Mouse (Mus musculus) myocyte (in vitro differentiated cells): ENCODE measurements around the gene Sppl2b. TPM values are rescaled to one million over a fixed set of nuclear protein-coding genes. Genes with fewer than 3 reads are reported as not detected.

ENCODE experiments used
- H3K27me3 ChIP-seq: one replicate; pipeline ENCODE4 v1.6.1; 2011; ENCODE audit not compliant: control insufficient read depth, insufficient read depth, insufficient read length
- H3K36me3 ChIP-seq: one replicate; pipeline ENCODE4 v1.6.1; 2011; ENCODE audit not compliant: control insufficient read depth, insufficient read depth
- H3K4me2 ChIP-seq: one replicate; pipeline ENCODE4 v1.6.1; 2011; ENCODE audit warnings: low read depth, control low read depth
- H3K4me3 ChIP-seq: one replicate; pipeline ENCODE4 v1.5.1; 2011; ENCODE audit warnings: mild to moderate bottlenecking, control low read depth, moderate library complexity
- H3K79me2 ChIP-seq: one replicate; pipeline ENCODE4 v1.6.1; 2011; ENCODE audit not compliant: control insufficient read depth, insufficient read depth
- H3ac ChIP-seq: one replicate; pipeline ENCODE4 v1.6.1; 2011; ENCODE audit not compliant: control insufficient read depth, insufficient read length
- CEBPB ChIP-seq: IDR thresholded peaks from 2 replicates; pipeline ENCODE4 v1.6.1; 2011; ENCODE audit warnings: mild to moderate bottlenecking, moderate library complexity; ENCODE audit not compliant: poor library complexity, insufficient read depth, severe bottlenecking
- E2F4 ChIP-seq: IDR thresholded peaks from one replicate; pipeline ENCODE4 v1.6.1; 2011; ENCODE audit warnings: mild to moderate bottlenecking, control low read depth, moderate library complexity; ENCODE audit not compliant: insufficient read depth
- MAX ChIP-seq: IDR thresholded peaks from one replicate; pipeline ENCODE4 v1.6.1; 2011; ENCODE audit warnings: low read depth, mild to moderate bottlenecking, control low read depth
- MYOD1 ChIP-seq, 3 experiments: IDR thresholded peaks; one replicate each; pipeline ENCODE4 v1.6.1; 2011; ENCODE audit warnings: control low read depth in 2 of 3, low read depth in 2 of 3, mild to moderate bottlenecking in 2 of 3, moderate library complexity in 1 of 3; ENCODE audit not compliant: insufficient read length in 2 of 3, control insufficient read depth in 1 of 3
- MYOG ChIP-seq, 3 experiments: IDR thresholded peaks; one replicate each; pipeline ENCODE4 v1.6.1; 2011; ENCODE audit warnings: control low read depth in 2 of 3, low read depth in 2 of 3, mild to moderate bottlenecking in 2 of 3; ENCODE audit not compliant: insufficient read length in 2 of 3, control insufficient read depth in 1 of 3, insufficient read depth in 1 of 3
- POLR2A ChIP-seq: IDR thresholded peaks from one replicate; pipeline ENCODE4 v1.6.1; 2011; ENCODE audit warnings: low read depth, mild to moderate bottlenecking, control low read depth, moderate library complexity; ENCODE audit not compliant: insufficient read length
- POLR2AphosphoS2 ChIP-seq: IDR thresholded peaks from one replicate; pipeline ENCODE4 v1.6.1; 2011; ENCODE audit warnings: low read depth, control low read depth; ENCODE audit not compliant: insufficient read length
- REST ChIP-seq: IDR thresholded peaks from one replicate; pipeline ENCODE4 v1.6.1; 2011; ENCODE audit warnings: mild to moderate bottlenecking, control low read depth, moderate library complexity; ENCODE audit not compliant: insufficient read depth, insufficient read length
- SRF ChIP-seq: IDR thresholded peaks from one replicate; pipeline ENCODE4 v1.6.1; 2011; ENCODE audit warnings: low read depth; ENCODE audit not compliant: control insufficient read depth, insufficient read length
- TCF12 ChIP-seq: IDR thresholded peaks from one replicate; pipeline ENCODE4 v1.6.1; 2011; ENCODE audit warnings: mild to moderate bottlenecking, control low read depth; ENCODE audit not compliant: poor library complexity, insufficient read depth, severe bottlenecking
- TCF3 ChIP-seq: IDR thresholded peaks from one replicate; pipeline ENCODE4 v1.6.1; 2011; ENCODE audit warnings: low read depth, control low read depth; ENCODE audit not compliant: insufficient read length
- USF1 ChIP-seq: IDR thresholded peaks from one replicate; pipeline ENCODE4 v1.6.1; 2011; ENCODE audit warnings: low read depth, mild to moderate bottlenecking, control low read depth, moderate library complexity
- polyA plus RNA-seq: library from polyadenylated mRNA; unstranded; fragments of >200 nt; fragmentation: generic; extraction: Trizol; gene quantifications from one replicate; pipeline ENCODE4 v1.2.1, GENCODE M21; 2012; ENCODE audit warnings: missing spikeins

The Sppl2b gene
- polyA plus RNA-seq, 1 experiment: 31.0 TPM

- Histone ChIP-seq H3K27me3 (no peaks in the 10 kb centered on the region), H3K4me3 (no peak overlapping the region)
Observed at GRCm38 (mm10) chr10:80808099-80808984, 46.7 kb upstream of the Sppl2b start.

GRCm38 (mm10) chr10:80808985-80809632 lies 46.0 kb upstream of the Sppl2b start:
- TF ChIP-seq CEBPB (no peak), REST (no peak), MAX (no peak), TCF12 (no peak), MYOD1 (IDR thresholded peaks at IDR 0.05; ENCODE audit: control insufficient read depth in 1 of 3, insufficient read length in 2 of 3, low read depth in 2 of 3) (no peak), POLR2AphosphoS2 (peak; percentile 6), SRF (no peak)
- no peaks in the 10 kb centered on the region for H3K27me3 ChIP-seq
- no peak overlapping the region for H3K4me2 ChIP-seq
- H3K4me3 ChIP-seq: no peak overlapping the region
- no peaks in the 10 kb centered on the region for H3K36me3 ChIP-seq
- no peaks in the 10 kb centered on the region for H3K79me2 ChIP-seq
- H3ac ChIP-seq: no peak overlapping the region

More at GRCm38 (mm10) chr10:80808099-80808984, 46.7 kb upstream of the Sppl2b start:
- Histone ChIP-seq H3K4me2 (no peak overlapping the region), H3ac (no peak overlapping the region), H3K36me3 (no peaks in the 10 kb centered on the region), H3K79me2 (no peaks in the 10 kb centered on the region)
- TF ChIP-seq MYOD1 (IDR thresholded peaks at IDR 0.05; ENCODE audit: control insufficient read depth in 1 of 3, insufficient read length in 2 of 3, low read depth in 2 of 3): peak in 1 of 3 experiments; percentile 28
- TF ChIP-seq POLR2AphosphoS2: peak; percentile 77
- no peak for TF ChIP-seq REST

- H3K27me3 ChIP-seq: no peaks in the 10 kb centered on the region
- H3K79me2 ChIP-seq: no peaks in the 10 kb centered on the region
- TF ChIP-seq MYOG (IDR thresholded peaks at IDR 0.05; ENCODE audit: control insufficient read depth in 1 of 3, insufficient read depth in 1 of 3, insufficient read length in 2 of 3, low read depth in 2 of 3) (no peak), REST (no peak), USF1 (no peak), TCF12 (no peak), CEBPB (no peak), SRF (no peak), MYOD1 (IDR thresholded peaks at IDR 0.05; ENCODE audit: control insufficient read depth in 1 of 3, insufficient read length in 2 of 3, low read depth in 2 of 3) (no peak)
- H3ac ChIP-seq: no peak overlapping the region
- H3K36me3 ChIP-seq: no peaks in the 10 kb centered on the region
- H3K4me2 ChIP-seq: no peak overlapping the region
- no peak overlapping the region for H3K4me3 ChIP-seq
Observed at GRCm38 (mm10) chr10:80810084-80810483, 45.0 kb upstream of the Sppl2b start.

- no peaks in the 10 kb centered on the region for H3K79me2 ChIP-seq
- no peaks in the 10 kb centered on the region for H3K27me3 ChIP-seq
- no peaks in the 10 kb centered on the region for H3K36me3 ChIP-seq
- no peak overlapping the region for H3ac ChIP-seq
- peak; percentile 10 for TF ChIP-seq POLR2AphosphoS2
- no peak for TF ChIP-seq MAX
- TF ChIP-seq MYOD1 (IDR thresholded peaks at IDR 0.05; ENCODE audit: control insufficient read depth in 1 of 3, insufficient read length in 2 of 3, low read depth in 2 of 3): peak in 2 of 3 experiments; percentile 27
- TF ChIP-seq SRF: peak; percentile 29
- TF ChIP-seq POLR2A: peak; percentile 51
- peak in 2 of 3 experiments; percentile 20 to 62 for TF ChIP-seq MYOG (IDR thresholded peaks at IDR 0.05; ENCODE audit: control insufficient read depth in 1 of 3, insufficient read depth in 1 of 3, insufficient read length in 2 of 3, low read depth in 2 of 3)
- H3K4me3 ChIP-seq: peak overlapping the region; percentile 33
- H3K4me2 ChIP-seq: peak overlapping the region; percentile 79
Observed at GRCm38 (mm10) chr10:80812391-80813041, 42.6 kb upstream of the Sppl2b start.

GRCm38 (mm10) chr10:80813366-80813765 lies 41.7 kb upstream of the Sppl2b start, which contains the start of gene Jsrp1:
Gene Jsrp1, minus strand, starts transcription at chr10:80813498.
- H3ac ChIP-seq: no peak within 1 kb of the TSS
- no peaks in the 10 kb centered on the region for H3K27me3 ChIP-seq
- peak within 1 kb of the TSS; percentile 79 for H3K4me2 ChIP-seq
- no peaks in the 10 kb centered on the region for H3K36me3 ChIP-seq
- H3K79me2 ChIP-seq: no peaks in the 10 kb centered on the region
- peak within 1 kb of the TSS; percentile 33 for H3K4me3 ChIP-seq
- TF ChIP-seq MYOD1 (IDR thresholded peaks at IDR 0.05; ENCODE audit: control insufficient read depth in 1 of 3, insufficient read length in 2 of 3, low read depth in 2 of 3): peak; percentile 95 to 100 (median 99)
- TF ChIP-seq E2F4: no peak
- peak; percentile 51 for TF ChIP-seq POLR2A
- peak; percentile 81 for TF ChIP-seq TCF3
- TF ChIP-seq USF1: no peak
- TF ChIP-seq CEBPB: no peak
- TF ChIP-seq POLR2AphosphoS2: peak; percentile 55
- peak; percentile 84 to 95 (median 87) for TF ChIP-seq MYOG (IDR thresholded peaks at IDR 0.05; ENCODE audit: control insufficient read depth in 1 of 3, insufficient read depth in 1 of 3, insufficient read length in 2 of 3, low read depth in 2 of 3)
- peak; percentile 84 for TF ChIP-seq TCF12
